Mouse (Mus musculus): ENCODE measurements around the gene Oas1c.
"Not testable (repeated sequence)": the region's sequence is repeated elsewhere in the genome, so short reads cannot be mapped to it uniquely, and the experiment has no call there.

The Oas1c gene

GRCm38 (mm10) chr5:120811951-120812819 is at the start of gene Oas1c:
Oas1c (minus strand) TSS chr5:120812514.
- peak; percentile 84 to 91 for DNase-seq

- DNase-seq, result no peak
Measured at GRCm38 (mm10) chr5:120861121-120861520, 48.8 kb upstream of the Oas1c start, which contains the start of gene Oas1h. Oas1h (plus strand) TSS chr5:120861421.

GRCm38 (mm10) chr5:120859241-120859640 is 46.9 kb upstream of the Oas1c start:
- DNase-seq, result no peak

- DNase-seq, result peak; percentile 56 to 57
Measured at GRCm38 (mm10) chr5:120849601-120850136, 37.4 kb upstream of the Oas1c start.

- DNase-seq, result no peak
Measured at GRCm38 (mm10) chr5:120847067-120847466, 34.8 kb upstream of the Oas1c start, which contains the start of gene Oas1f. Oas1f (plus strand) TSS chr5:120847367.

GRCm38 (mm10) chr5:120844713-120845112 is 32.4 kb upstream of the Oas1c start:
- DNase-seq, result peak; percentile 7 to 15

GRCm38 (mm10) chr5:120836731-120837585 is 24.6 kb upstream of the Oas1c start:
- peak; percentile 72 to 74 for DNase-seq

- DNase-seq, result no peak
Measured at GRCm38 (mm10) chr5:120833335-120834280, 21.3 kb upstream of the Oas1c start.

GRCm38 (mm10) chr5:120831031-120831430 is 18.7 kb upstream of the Oas1c start:
- DNase-seq, result no peak

- no peak for DNase-seq
Measured at GRCm38 (mm10) chr5:120818999-120819398, 6.7 kb upstream of the Oas1c start.

- DNase-seq, result peak; percentile 33 to 44
Measured at GRCm38 (mm10) chr5:120815949-120816348, 3.6 kb upstream of the Oas1c start.

- no peak for DNase-seq
Measured at GRCm38 (mm10) chr5:120813023-120813422, 709 bp upstream of the Oas1c start.

- no peak for DNase-seq
Measured at GRCm38 (mm10) chr5:120809171-120809570, 3.1 kb downstream of the Oas1c start.

- DNase-seq, result peak; percentile 65 to 71
Measured at GRCm38 (mm10) chr5:120806458-120806857, 5.9 kb downstream of the Oas1c start.

- no peak for DNase-seq
Measured at GRCm38 (mm10) chr5:120803596-120803995, 8.7 kb downstream of the Oas1c start.

GRCm38 (mm10) chr5:120798943-120799342 is 13.4 kb downstream of the Oas1c start:
- not testable (repeated sequence) for DNase-seq

- not testable (repeated sequence) for DNase-seq
Measured at GRCm38 (mm10) chr5:120798147-120798546, 14.2 kb downstream of the Oas1c start.

- DNase-seq, result peak in 1 of 2 experiments; percentile 16
Measured at GRCm38 (mm10) chr5:120795480-120796034, 16.8 kb downstream of the Oas1c start, which contains the start of gene Oas1e. Oas1e (minus strand) TSS chr5:120795530.

GRCm38 (mm10) chr5:120793043-120793442 is 19.3 kb downstream of the Oas1c start:
- peak; percentile 67 to 69 for DNase-seq

GRCm38 (mm10) chr5:120787042-120787441 is 25.3 kb downstream of the Oas1c start:
- no peak for DNase-seq

GRCm38 (mm10) chr5:120782446-120782845 is 29.9 kb downstream of the Oas1c start:
- DNase-seq, result no peak

Measured in kidney, postnatal 4 days (tissue).